Mouse (Mus musculus): ENCODE measurements around the gene Eef2. TPM values are rescaled to one million over a fixed set of nuclear protein-coding genes. Genes with fewer than 3 reads are reported as not detected.

The Eef2 gene
- total and polyA plus RNA-seq, 3 experiments = 1,752 to 4,660 (median 2,649) TPM

DNA sequence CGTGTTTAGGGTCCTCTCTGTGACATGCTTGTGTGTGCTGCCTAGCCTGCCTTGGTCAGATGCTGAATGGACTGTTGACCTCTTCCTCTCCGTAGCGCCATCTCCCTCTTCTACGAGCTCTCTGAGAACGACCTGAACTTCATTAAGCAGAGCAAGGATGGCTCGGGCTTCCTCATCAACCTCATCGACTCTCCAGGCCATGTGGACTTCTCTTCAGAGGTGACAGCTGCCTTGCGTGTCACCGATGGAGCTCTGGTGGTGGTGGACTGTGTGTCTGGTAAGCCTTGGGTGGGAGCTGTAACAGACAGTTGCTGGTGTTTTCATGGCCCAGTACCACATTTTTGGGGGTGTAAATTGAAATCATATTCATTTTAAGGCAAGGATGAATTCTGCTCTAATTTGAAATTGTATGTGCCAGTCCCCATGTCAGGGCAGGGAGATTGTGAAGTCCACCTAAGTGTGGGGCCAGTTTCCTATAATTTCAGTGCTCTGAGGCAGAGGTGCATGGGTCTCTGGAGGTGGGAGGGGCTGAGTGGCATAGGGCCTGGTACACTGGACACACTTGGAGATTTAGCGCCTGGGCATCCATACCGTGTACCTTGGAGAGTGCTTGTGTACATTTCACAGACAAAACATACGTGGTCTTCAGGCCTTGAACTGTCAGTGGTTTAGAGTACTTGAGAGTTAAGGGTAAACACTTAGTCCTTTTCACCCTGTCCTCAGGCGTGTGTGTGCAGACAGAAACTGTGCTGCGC lies 1.7 kb downstream of the Eef2 start:
- peak overlapping the region; percentile 60 for H3K4me2 ChIP-seq (ENCODE audit: insufficient read depth, low read depth, poor library complexity, severe bottlenecking)
- in situ Hi-C loops (cut with MboI; ENCODE audit: low pct_ligation_motif_present, low pct_unique_long_range_greater_than_20kb, low sequenced_read_pairs) = loop anchor here (10.0 kb wide), 1 partner anchor 103 kb away; the partner anchor contains the start of gene Thop1
- no peak for DNase-seq (ENCODE audit: extremely low read depth)
- TF ChIP-seq MXI1 (IDR thresholded peaks at IDR 0.05; ENCODE audit: low read depth, low read length) (0 out of 2 replicates have a peak, but pooled peaks have one; percentile 1), ELF1 (IDR thresholded peaks at IDR 0.05; ENCODE audit: low read depth, low read length) (no peak)
- peak overlapping the region; percentile 96 to 99 (median 99) for H3K4me3 ChIP-seq (replicated peaks in 1 of 3; ENCODE audit: low read depth in 2 of 3, low read length in 2 of 3, poor library complexity in 1 of 3)
- H3K79me2 ChIP-seq (replicated peaks; ENCODE audit: control insufficient read depth, extremely low read depth, insufficient read depth, poor library complexity, severe bottlenecking) = peaks cover 39% of the 10 kb centered on the region
- dilution Hi-C loops (cut with MboI; ENCODE audit: extremely low pct_ligation_motif_present, extremely low pct_unique_long_range_greater_than_20kb, low sequenced_read_pairs) = no loop called here
- peaks cover 22 to 47% of the 10 kb centered on the region in 2 experiments for H3K4me1 ChIP-seq (ENCODE audit: control insufficient read depth in 1 of 2, insufficient read depth in 2 of 2)
- peak overlapping the region; percentile 84 for H3K27ac ChIP-seq (ENCODE audit: insufficient read depth, low read depth)
- H3K9me3 ChIP-seq (replicated peaks; ENCODE audit: low read length) = no peaks in the 10 kb centered on the region
- H3K36me3 ChIP-seq (replicated peaks in 1 of 2; ENCODE audit: control insufficient read depth in 1 of 2, insufficient read depth in 1 of 2, low read length in 1 of 2) = peaks cover 53 to 54% of the 10 kb centered on the region in 2 experiments
- H3K9ac ChIP-seq (ENCODE audit: insufficient read depth, low read depth) = peak overlapping the region; percentile 98
- H3K27me3 ChIP-seq (replicated peaks) = no peaks in the 10 kb centered on the region

DNA sequence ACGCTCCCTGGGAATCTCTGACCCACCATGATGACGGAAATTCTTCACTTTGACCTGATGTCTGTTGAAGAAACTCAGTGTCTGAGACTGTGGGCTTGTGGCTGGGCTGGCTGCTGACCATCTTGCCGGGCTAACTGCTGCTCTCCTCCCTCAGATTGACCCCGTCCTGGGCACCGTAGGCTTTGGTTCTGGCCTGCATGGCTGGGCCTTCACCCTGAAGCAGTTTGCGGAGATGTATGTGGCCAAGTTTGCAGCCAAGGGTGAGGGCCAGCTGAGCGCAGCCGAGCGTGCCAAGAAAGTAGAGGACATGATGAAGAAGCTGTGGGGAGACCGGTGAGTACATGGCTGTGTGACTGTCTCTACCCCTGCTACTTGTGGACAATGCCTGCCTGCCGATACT lies 2.5 kb downstream of the Eef2 start:
- in situ Hi-C loops (cut with MboI; ENCODE audit: low pct_ligation_motif_present, low pct_unique_long_range_greater_than_20kb, low sequenced_read_pairs) = loop anchor here (10.0 kb wide), 1 partner anchor 104 kb away; the partner anchor contains the start of gene Thop1
- Histone ChIP-seq H3K9ac (ENCODE audit: insufficient read depth, low read depth) (no peak overlapping the region), H3K36me3 (replicated peaks in 1 of 2; ENCODE audit: control insufficient read depth in 1 of 2, insufficient read depth in 1 of 2, low read length in 1 of 2) (peaks cover 53 to 55% of the 10 kb centered on the region in 2 experiments), H3K4me2 (ENCODE audit: insufficient read depth, low read depth, poor library complexity, severe bottlenecking) (peak overlapping the region; percentile 60; the same call in 1 of the 2 replicates), H3K4me1 (ENCODE audit: control insufficient read depth in 1 of 2, insufficient read depth in 2 of 2) (peaks cover 25 to 52% of the 10 kb centered on the region in 2 experiments), H3K79me2 (replicated peaks; ENCODE audit: control insufficient read depth, extremely low read depth, insufficient read depth, poor library complexity, severe bottlenecking) (peaks cover 39% of the 10 kb centered on the region), H3K27ac (ENCODE audit: insufficient read depth, low read depth) (no peak overlapping the region), H3K4me3 (replicated peaks in 1 of 3; ENCODE audit: low read depth in 2 of 3, low read length in 2 of 3, poor library complexity in 1 of 3) (peak overlapping the region in 1 of 3 experiments; percentile 99), H3K27me3 (replicated peaks) (no peaks in the 10 kb centered on the region), H3K9me3 (replicated peaks; ENCODE audit: low read length) (no peaks in the 10 kb centered on the region)
- DNase-seq (ENCODE audit: extremely low read depth) = no peak
- dilution Hi-C loops (cut with MboI; ENCODE audit: extremely low pct_ligation_motif_present, extremely low pct_unique_long_range_greater_than_20kb, low sequenced_read_pairs) = no loop called here
- no peak for TF ChIP-seq ETS1 (conservative IDR thresholded peaks at IDR 0.05; ENCODE audit: low read depth, low read length)
- no peak for TF ChIP-seq HCFC1 (IDR thresholded peaks at IDR 0.05; ENCODE audit: low read depth, low read length)
- no peak for TF ChIP-seq KAT2A (IDR thresholded peaks at IDR 0.05; ENCODE audit: insufficient replicate concordance, low read length)
- no peak for TF ChIP-seq CHD2 (IDR thresholded peaks at IDR 0.05; ENCODE audit: low read length)
- TF ChIP-seq POLR2A (IDR thresholded peaks at IDR 0.05; ENCODE audit: low read depth, low read length) = peak; percentile 12; the same call in 1 of the 2 replicates

DNA sequence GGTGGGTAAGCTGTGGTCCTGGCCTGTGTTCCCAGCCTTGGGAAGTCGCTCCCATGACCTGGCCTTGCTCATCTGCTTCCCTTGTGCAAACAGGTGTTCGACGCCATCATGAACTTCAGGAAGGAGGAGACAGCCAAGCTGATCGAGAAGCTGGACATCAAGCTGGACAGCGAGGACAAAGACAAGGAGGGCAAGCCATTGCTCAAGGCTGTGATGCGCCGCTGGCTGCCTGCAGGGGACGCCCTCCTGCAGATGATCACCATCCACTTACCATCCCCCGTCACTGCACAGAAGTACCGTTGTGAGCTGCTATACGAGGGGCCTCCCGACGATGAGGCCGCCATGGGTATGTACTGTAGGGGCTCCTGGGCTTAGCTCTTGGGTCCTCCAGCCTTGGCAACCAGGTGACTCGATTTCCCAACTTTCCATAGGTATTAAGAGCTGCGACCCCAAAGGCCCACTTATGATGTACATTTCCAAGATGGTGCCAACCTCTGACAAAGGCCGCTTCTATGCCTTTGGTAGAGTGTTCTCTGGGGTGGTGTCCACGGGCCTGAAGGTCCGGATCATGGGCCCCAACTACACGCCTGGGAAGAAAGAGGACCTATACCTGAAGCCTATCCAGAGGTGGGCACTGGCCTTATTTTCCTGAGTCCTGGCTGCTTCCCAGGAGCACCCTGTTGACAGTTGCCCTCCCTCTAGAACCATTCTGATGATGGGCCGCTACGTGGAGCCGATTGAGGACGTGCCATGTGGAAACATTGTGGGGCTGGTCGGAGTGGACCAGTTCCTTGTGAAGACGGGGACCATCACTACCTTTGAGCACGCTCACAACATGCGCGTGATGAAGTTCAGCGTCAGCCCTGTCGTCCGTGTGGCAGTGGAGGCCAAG lies 3.3 kb downstream of the Eef2 start:
- Histone ChIP-seq H3K4me1 (ENCODE audit: control insufficient read depth in 1 of 2, insufficient read depth in 2 of 2) (peaks cover 22 to 55% of the 10 kb centered on the region in 2 experiments), H3K9me3 (replicated peaks; ENCODE audit: low read length) (no peaks in the 10 kb centered on the region), H3K4me2 (ENCODE audit: insufficient read depth, low read depth, poor library complexity, severe bottlenecking) (no peak overlapping the region), H3K79me2 (replicated peaks; ENCODE audit: control insufficient read depth, extremely low read depth, insufficient read depth, poor library complexity, severe bottlenecking) (peaks cover 41% of the 10 kb centered on the region), H3K36me3 (replicated peaks in 1 of 2; ENCODE audit: control insufficient read depth in 1 of 2, insufficient read depth in 1 of 2, low read length in 1 of 2) (peaks cover 53 to 63% of the 10 kb centered on the region in 2 experiments), H3K27me3 (replicated peaks) (no peaks in the 10 kb centered on the region), H3K27ac (ENCODE audit: insufficient read depth, low read depth) (no peak overlapping the region), H3K9ac (ENCODE audit: insufficient read depth, low read depth) (no peak overlapping the region), H3K4me3 (replicated peaks in 1 of 3; ENCODE audit: low read depth in 2 of 3, low read length in 2 of 3, poor library complexity in 1 of 3) (peak overlapping the region in 1 of 3 experiments; percentile 99)
- in situ Hi-C loops (cut with MboI; ENCODE audit: low pct_ligation_motif_present, low pct_unique_long_range_greater_than_20kb, low sequenced_read_pairs) = loop anchor here (10.0 kb wide), 1 partner anchor 105 kb away; the partner anchor contains the start of gene Thop1
- DNase-seq (ENCODE audit: extremely low read depth) = no peak
- dilution Hi-C loops (cut with MboI; ENCODE audit: extremely low pct_ligation_motif_present, extremely low pct_unique_long_range_greater_than_20kb, low sequenced_read_pairs) = no loop called here
- TF ChIP-seq POLR2A (IDR thresholded peaks at IDR 0.05; ENCODE audit: low read depth, low read length) = peak; percentile 22
- no peak for TF ChIP-seq NELFE (IDR thresholded peaks at IDR 0.05; ENCODE audit: low read depth, low read length)
- peak; percentile 60 for TF ChIP-seq POLR2AphosphoS2 (IDR thresholded peaks at IDR 0.05; ENCODE audit: low read depth, low read length)
- peak; percentile 17 to 31; a peak in 2 of 4 replicates for TF ChIP-seq CTCF (conservative IDR thresholded peaks at IDR 0.05 in 1 of 2, IDR thresholded peaks at IDR 0.05 in 1 of 2; ENCODE audit: low read depth in 2 of 2, low read length in 2 of 2)
- TF ChIP-seq PAX5 (IDR thresholded peaks at IDR 0.05; ENCODE audit: low read length) = no peak
